Mouse (Mus musculus) small intestine, adult 2 months (tissue): ENCODE results near the gene Iqgap3.
A peak's percentile ranks its signal among the peaks of the same experiment; 100 is the strongest.

Experiments used
- CTCF ChIP-seq: fragments of 200-500 bp; IDR thresholded peaks from 2 replicates; pipeline ENCODE4 v1.5.1; 2012; ENCODE audit warnings: low read depth, mild to moderate bottlenecking, control low read depth, inconsistent platforms, low read length, moderate library complexity, mixed read lengths; ENCODE audit not compliant: insufficient replicate concordance, insufficient read length; ENCODE audit errors: extremely low read depth
- POLR2A ChIP-seq: fragments of 200-500 bp; IDR thresholded peaks from 2 replicates; pipeline ENCODE4 v1.6.1; 2012; ENCODE audit warnings: low read depth, mild to moderate bottlenecking, control low read depth, inconsistent platforms, low read length, moderate library complexity

- TF ChIP-seq POLR2A (no peak), CTCF (peak; percentile 42; the same call in 1 of the 2 replicates)
These were observed 76.2 kb downstream of the Iqgap3 start for GRCm38 (mm10) chr3:88157771-88158597.
